Mouse (Mus musculus) intestine, embryonic 15.5 days (tissue): ENCODE results near the gene Il11. TPM values are rescaled to one million over a fixed set of nuclear protein-coding genes. Genes with fewer than 3 reads are reported as not detected.

Source experiments
- ATAC-seq: fragments of 200-750 bp; cut with Nextera tagmentation; 2 replicates; pipeline ENCODE4 v1.8.0; 2017; ENCODE audit warnings: moderate TSS enrichment, moderate library complexity
- H3K27ac ChIP-seq: fragments of 300-500 bp; sonication (generic); 2 replicates; pipeline ENCODE4 v1.5.1; 2015; ENCODE audit warnings: mild to moderate bottlenecking, inconsistent platforms
- H3K27me3 ChIP-seq: fragments of 300-500 bp; sonication (generic); replicated peaks from 2 replicates; pipeline ENCODE4 v1.6.1; 2015; ENCODE audit warnings: inconsistent platforms
- H3K36me3 ChIP-seq: fragments of 300-500 bp; sonication (generic); 2 replicates; pipeline ENCODE4 v1.6.1; 2015; ENCODE audit warnings: inconsistent platforms
- H3K4me1 ChIP-seq: fragments of 300-500 bp; sonication (generic); replicated peaks from 2 replicates; pipeline ENCODE4 v1.6.1; 2015; ENCODE audit warnings: inconsistent platforms
- H3K4me2 ChIP-seq: fragments of 300-500 bp; sonication (generic); replicated peaks from 2 replicates; pipeline ENCODE4 v1.6.1; 2015; ENCODE audit warnings: mild to moderate bottlenecking, inconsistent platforms
- H3K4me3 ChIP-seq: fragments of 300-500 bp; sonication (generic); replicated peaks from 2 replicates; pipeline ENCODE4 v1.5.1; 2015; ENCODE audit warnings: inconsistent platforms
- H3K9ac ChIP-seq: fragments of 300-500 bp; sonication (generic); 2 replicates; pipeline ENCODE4 v1.6.1; 2015; ENCODE audit warnings: inconsistent platforms
- H3K9me3 ChIP-seq: fragments of 300-500 bp; sonication (generic); 2 replicates; pipeline ENCODE4 v1.6.1; 2016; ENCODE audit warnings: inconsistent platforms
- WGBS: fragments of 180-500 bp; shearing (Covaris S2); methylation state at CpG from one replicate; pipeline ENCODE4 v1.1.7; 2015; 5-methylcytosine and 5-hydroxymethylcytosine counted together
- polyA plus RNA-seq: library from polyadenylated mRNA; unstranded; fragments of >200 nt; fragmentation: Nextera tagmentation; extraction: Ambion mirVana; gene quantifications from 2 replicates; pipeline ENCODE4 v1.2.1, GENCODE M21; 2015

Il11 gene
- polyA plus RNA-seq, 1 experiment from 2014 or later = 0.24 TPM

- H3K27ac ChIP-seq = no peak overlapping the region
- H3K9ac ChIP-seq = no peak overlapping the region
- WGBS = 75% methylated on average over 4 of the region's 4 CpGs
- no peak overlapping the region for H3K4me3 ChIP-seq
- H3K4me1 ChIP-seq = peaks cover 14% of the 10 kb centered on the region
- H3K36me3 ChIP-seq = peaks cover 19% of the 10 kb centered on the region; the same call in 1 of the 2 replicates
- no peak for ATAC-seq
- H3K4me2 ChIP-seq = no peak overlapping the region
- no peaks in the 10 kb centered on the region for H3K27me3 ChIP-seq
- no peaks in the 10 kb centered on the region for H3K9me3 ChIP-seq
Measured at GRCm38 (mm10) chr7:4748321-4748720, 34.3 kb downstream of the Il11 start.

- Histone ChIP-seq H3K4me1 (peaks cover 19% of the 10 kb centered on the region), H3K4me3 (no peak overlapping the region), H3K4me2 (no peak overlapping the region), H3K36me3 (peaks cover 22% of the 10 kb centered on the region; the same call in 1 of the 2 replicates), H3K27me3 (no peaks in the 10 kb centered on the region), H3K27ac (no peak overlapping the region), H3K9me3 (no peaks in the 10 kb centered on the region), H3K9ac (no peak overlapping the region)
- WGBS = 75% methylated on average over 9 of the region's 9 CpGs
- no peak for ATAC-seq
Measured at GRCm38 (mm10) chr7:4747156-4747899, 35.3 kb downstream of the Il11 start.

GRCm38 (mm10) chr7:4746326-4746980 lies 36.2 kb downstream of the Il11 start:
- Histone ChIP-seq H3K4me2 (no peak overlapping the region), H3K27ac (no peak overlapping the region), H3K36me3 (peaks cover 22% of the 10 kb centered on the region; the same call in 1 of the 2 replicates), H3K9ac (no peak overlapping the region), H3K4me3 (no peak overlapping the region), H3K9me3 (no peaks in the 10 kb centered on the region), H3K27me3 (no peaks in the 10 kb centered on the region), H3K4me1 (peaks cover 19% of the 10 kb centered on the region)
- no peak for ATAC-seq
- WGBS = 87% methylated on average over 22 of the region's 22 CpGs

GRCm38 (mm10) chr7:4744886-4745285 lies 37.8 kb downstream of the Il11 start:
- no peak overlapping the region for H3K9ac ChIP-seq
- no peak overlapping the region for H3K4me2 ChIP-seq
- peaks cover 26% of the 10 kb centered on the region for H3K4me1 ChIP-seq
- H3K27ac ChIP-seq = no peak overlapping the region
- H3K36me3 ChIP-seq = peaks cover 20% of the 10 kb centered on the region; the same call in 1 of the 2 replicates
- ATAC-seq = no peak
- H3K27me3 ChIP-seq = no peaks in the 10 kb centered on the region
- no peaks in the 10 kb centered on the region for H3K9me3 ChIP-seq
- no peak overlapping the region for H3K4me3 ChIP-seq
- 95% methylated on average over 6 of the region's 6 CpGs for WGBS

GRCm38 (mm10) chr7:4743354-4743753 lies 39.3 kb downstream of the Il11 start:
- Histone ChIP-seq H3K4me2 (no peak overlapping the region), H3K36me3 (peaks cover 20% of the 10 kb centered on the region; the same call in 1 of the 2 replicates), H3K9me3 (no peaks in the 10 kb centered on the region), H3K9ac (no peak overlapping the region), H3K27me3 (no peaks in the 10 kb centered on the region), H3K27ac (no peak overlapping the region), H3K4me3 (no peak overlapping the region), H3K4me1 (peaks cover 31% of the 10 kb centered on the region)
- ATAC-seq = no peak
- WGBS = 63% methylated on average over 2 of the region's 2 CpGs

GRCm38 (mm10) chr7:4742482-4742819 lies 40.2 kb downstream of the Il11 start:
- no peak for ATAC-seq
- H3K9ac ChIP-seq = no peak overlapping the region
- H3K9me3 ChIP-seq = no peaks in the 10 kb centered on the region
- peaks cover 31% of the 10 kb centered on the region for H3K4me1 ChIP-seq
- no peak overlapping the region for H3K27ac ChIP-seq
- 85% methylated on average over 6 of the region's 6 CpGs for WGBS
- H3K4me2 ChIP-seq = peak overlapping the region; percentile 83; the same call in 1 of the 2 replicates
- H3K27me3 ChIP-seq = no peaks in the 10 kb centered on the region
- H3K4me3 ChIP-seq = no peak overlapping the region
- H3K36me3 ChIP-seq = peaks cover 20% of the 10 kb centered on the region; the same call in 1 of the 2 replicates

GRCm38 (mm10) chr7:4741672-4742481 lies 40.8 kb downstream of the Il11 start:
- Histone ChIP-seq H3K9me3 (no peaks in the 10 kb centered on the region), H3K4me3 (peak overlapping the region; percentile 60; the same call in 1 of the 2 replicates), H3K4me2 (peak overlapping the region; percentile 83), H3K36me3 (peaks cover 18% of the 10 kb centered on the region; the same call in 1 of the 2 replicates), H3K4me1 (peaks cover 31% of the 10 kb centered on the region), H3K27ac (peak overlapping the region; percentile 86; the same call in 1 of the 2 replicates), H3K9ac (no peak overlapping the region), H3K27me3 (no peaks in the 10 kb centered on the region)
- no peak for ATAC-seq
- WGBS = 78% methylated on average over 21 of the region's 21 CpGs

GRCm38 (mm10) chr7:4741151-4741550 lies 41.5 kb downstream of the Il11 start:
- Histone ChIP-seq H3K27ac (peak overlapping the region; percentile 86), H3K4me3 (peak overlapping the region; percentile 60), H3K27me3 (no peaks in the 10 kb centered on the region), H3K36me3 (0 out of 2 replicates have a peak, but pooled peaks cover 11% of the 10 kb centered on the region), H3K9me3 (no peaks in the 10 kb centered on the region), H3K4me1 (peaks cover 31% of the 10 kb centered on the region), H3K4me2 (peak overlapping the region; percentile 83), H3K9ac (peak overlapping the region; percentile 77)
- 0 out of 2 replicates have a peak, but pooled peaks have one; percentile 10 for ATAC-seq
- 2% methylated on average over 4 of the region's 4 CpGs for WGBS

- no peaks in the 10 kb centered on the region for H3K9me3 ChIP-seq
- H3K36me3 ChIP-seq = 0 out of 2 replicates have a peak, but pooled peaks cover 11% of the 10 kb centered on the region
- no peaks in the 10 kb centered on the region for H3K27me3 ChIP-seq
- peak overlapping the region; percentile 86 for H3K27ac ChIP-seq
- H3K9ac ChIP-seq = peak overlapping the region; percentile 77
- ATAC-seq = peak; percentile 48
- H3K4me1 ChIP-seq = peaks cover 31% of the 10 kb centered on the region
- peak overlapping the region; percentile 60 for H3K4me3 ChIP-seq
- WGBS = 0% methylated on average over 14 of the region's 14 CpGs
- H3K4me2 ChIP-seq = peak overlapping the region; percentile 83
Measured at GRCm38 (mm10) chr7:4740309-4740727, 42.3 kb downstream of the Il11 start.

GRCm38 (mm10) chr7:4739544-4740275 lies 42.9 kb downstream of the Il11 start, which contains the start of gene Kmt5c:
Gene Kmt5c (plus strand): TSS chr7:4740115.
- H3K4me2 ChIP-seq = peak within 1 kb of the TSS; percentile 83
- WGBS = under 1% methylated on average over 34 of the region's 44 CpGs
- peak; percentile 97 for ATAC-seq

GRCm38 (mm10) chr7:4739041-4739543 lies 43.6 kb downstream of the Il11 start:
- 47% methylated on average over 10 of the region's 10 CpGs for WGBS
- no peaks in the 10 kb centered on the region for H3K9me3 ChIP-seq
- H3K9ac ChIP-seq = peak overlapping the region; percentile 2; the same call in 1 of the 2 replicates
- peaks cover 31% of the 10 kb centered on the region for H3K4me1 ChIP-seq
- ATAC-seq = no peak
- peak overlapping the region; percentile 58 for H3K4me2 ChIP-seq
- H3K4me3 ChIP-seq = peak overlapping the region; percentile 33
- H3K27ac ChIP-seq = peak overlapping the region; percentile 41
- H3K36me3 ChIP-seq = 0 out of 2 replicates have a peak, but pooled peaks cover 6% of the 10 kb centered on the region
- H3K27me3 ChIP-seq = no peaks in the 10 kb centered on the region

More at GRCm38 (mm10) chr7:4739544-4740275, 42.9 kb downstream of the Il11 start, which contains the start of gene Kmt5c:
- H3K36me3 ChIP-seq = 0 out of 2 replicates have a peak, but pooled peaks cover 9% of the 10 kb centered on the region
- peaks cover 31% of the 10 kb centered on the region for H3K4me1 ChIP-seq
- no peaks in the 10 kb centered on the region for H3K9me3 ChIP-seq
- H3K9ac ChIP-seq = peak within 1 kb of the TSS; percentile 77
- no peaks in the 10 kb centered on the region for H3K27me3 ChIP-seq
- peak within 1 kb of the TSS; percentile 60 for H3K4me3 ChIP-seq
- H3K27ac ChIP-seq = peak within 1 kb of the TSS; percentile 86
